Mouse (Mus musculus): ENCODE measurements around the gene Dad1.
A peak's percentile ranks its signal among the peaks of the same experiment; 100 is the strongest.

The Dad1 gene

DNA sequence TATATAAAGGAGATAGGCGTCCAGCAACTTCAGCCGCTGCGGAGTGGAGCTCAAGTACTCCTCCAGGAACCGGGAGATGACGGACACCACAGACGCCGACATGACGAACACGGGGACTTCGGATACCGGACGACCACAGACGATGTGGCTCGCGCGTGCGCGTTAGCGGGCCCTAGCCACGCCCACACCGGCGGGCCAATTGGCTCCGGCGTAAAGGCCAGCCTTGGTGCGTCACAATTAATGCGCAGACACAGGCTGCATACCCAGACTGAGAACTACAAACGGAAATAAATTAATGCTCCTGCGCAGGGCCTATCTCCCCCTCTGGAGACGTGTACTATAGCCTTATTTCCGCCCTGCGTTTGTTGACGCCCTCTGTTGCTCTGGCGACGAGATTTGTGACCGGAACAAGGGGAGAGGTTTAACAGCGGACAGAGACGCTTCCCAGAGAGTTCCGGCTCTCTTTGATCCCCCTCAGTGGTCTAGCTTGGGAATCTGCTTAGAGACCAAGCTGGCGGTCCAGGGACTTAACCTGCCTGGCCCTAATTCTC, at the start of gene Dad1, which contains the start of gene Abhd4:
TSS of gene Dad1 (minus strand) at position 364 of the 551 bp plus-strand sequence.
TSS of gene Abhd4 (plus strand) at position 448 of the 551 bp plus-strand sequence.
- peak; percentile 98 for DNase-seq

DNA sequence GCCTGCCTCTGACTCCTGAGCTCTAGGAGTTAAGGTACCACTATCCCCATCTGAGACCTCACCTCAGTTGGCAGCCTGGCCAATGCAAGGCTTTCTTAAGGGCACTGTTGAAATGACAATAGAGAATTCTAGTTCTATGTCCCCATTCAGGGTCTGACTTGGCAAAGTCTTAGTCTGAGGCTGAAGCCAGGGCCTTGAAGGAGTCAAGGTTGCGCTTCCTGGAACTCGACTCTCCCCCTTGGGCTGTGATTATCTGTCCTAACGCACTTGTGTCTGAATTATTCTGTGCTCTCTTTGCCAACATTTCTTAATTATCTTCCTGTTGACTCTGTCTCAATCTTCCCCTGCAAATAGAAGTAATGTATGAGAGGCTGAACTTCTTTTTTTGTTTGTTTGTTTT, 46.8 kb upstream of the Dad1 start:
- no peak for DNase-seq

DNA sequence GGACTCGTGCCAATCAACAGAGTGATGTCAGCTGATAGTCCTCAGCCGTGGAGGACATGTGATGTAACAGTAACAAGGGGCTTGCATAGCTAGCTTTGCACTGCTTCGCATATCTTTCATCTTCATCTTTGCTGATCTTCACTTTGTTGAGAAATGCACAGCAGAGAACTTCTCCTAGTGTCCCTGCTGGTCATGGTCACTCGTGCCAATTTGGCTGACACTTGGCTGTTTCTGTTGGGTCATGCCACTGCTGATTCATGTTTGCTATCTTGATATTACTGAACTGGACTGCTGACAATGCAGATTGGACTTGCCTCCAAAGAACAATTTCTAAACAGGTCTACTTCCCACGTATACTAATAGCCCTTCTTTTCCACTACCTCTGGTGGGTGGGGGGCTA, 46.2 kb upstream of the Dad1 start:
- no peak for DNase-seq

GRCm38 (mm10) chr14:54284839-54285238, 30.9 kb upstream of the Dad1 start, which contains the start of gene Olfr49:
Gene Olfr49, minus strand, starts transcription at chr14:54284939.
- no peak for DNase-seq

DNA sequence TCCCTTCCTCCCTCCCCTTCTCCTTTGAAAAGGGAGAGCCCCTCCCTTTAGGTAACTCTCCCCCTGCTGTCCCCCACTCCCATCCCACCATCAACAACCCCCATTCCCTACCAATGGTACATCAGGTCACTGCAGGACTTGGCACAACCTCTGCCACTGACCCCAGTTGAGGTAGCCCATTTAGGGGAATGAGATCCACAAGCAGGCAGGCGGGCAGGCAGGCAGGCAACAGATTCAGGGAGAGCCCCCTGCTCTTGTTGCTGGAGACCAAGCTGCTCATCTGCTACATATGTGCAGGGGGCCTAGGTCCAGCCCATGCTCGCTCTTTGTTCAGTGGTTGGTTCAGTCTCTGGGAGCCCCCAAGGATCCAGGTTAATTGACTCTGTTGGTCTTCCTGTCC, 22.5 kb upstream of the Dad1 start:
- DNase-seq: no peak

DNA sequence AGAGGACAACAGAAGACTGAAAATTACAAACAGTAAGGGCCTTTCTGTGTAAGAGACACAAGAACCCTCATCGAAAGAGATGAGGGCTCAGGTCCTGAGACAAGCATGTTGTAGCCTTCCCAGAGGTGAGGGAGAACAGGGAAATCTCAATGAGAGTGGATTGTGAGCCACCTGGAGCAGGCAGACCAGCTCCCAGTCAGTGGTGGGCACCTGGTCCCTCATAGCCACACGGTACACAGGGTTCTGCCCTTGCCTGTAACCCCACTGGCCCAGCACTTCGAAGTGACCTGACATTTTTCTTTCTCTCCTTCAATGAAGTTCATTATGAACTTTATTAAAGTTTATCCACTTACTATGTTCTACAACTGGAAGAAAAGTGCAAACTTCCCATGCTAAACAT, 18.8 kb upstream of the Dad1 start:
- DNase-seq: no peak

DNA sequence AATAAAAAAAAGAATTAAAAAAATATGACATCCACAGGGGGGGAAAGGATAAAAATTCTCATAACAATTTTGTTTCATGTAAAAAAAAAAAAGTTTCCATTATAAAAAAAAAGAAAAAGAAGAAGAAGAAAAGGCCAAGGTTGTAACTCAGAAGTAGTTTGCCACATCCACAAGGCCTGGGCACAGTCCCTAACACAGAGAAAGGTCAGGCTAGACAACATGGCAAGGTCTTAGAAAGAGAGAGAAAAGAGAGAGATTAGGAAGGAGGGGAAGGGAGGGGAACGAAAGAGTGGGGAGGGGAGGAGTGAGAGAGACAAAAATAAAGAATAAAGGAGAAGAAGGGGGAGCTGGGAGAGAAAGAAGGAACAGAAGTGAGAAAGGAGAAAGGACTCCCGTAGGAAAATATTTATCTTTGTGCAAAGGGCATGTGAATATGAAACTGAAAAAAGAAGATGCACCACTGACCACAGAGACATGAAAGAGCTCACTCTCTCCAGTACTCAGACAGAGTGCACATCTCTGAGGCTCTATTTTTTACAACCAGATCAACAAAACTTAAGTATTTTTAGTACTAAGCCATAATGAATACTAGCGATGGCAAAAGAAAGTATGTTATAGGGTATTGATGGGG, 18.2 kb upstream of the Dad1 start:
- no peak for DNase-seq

DNA sequence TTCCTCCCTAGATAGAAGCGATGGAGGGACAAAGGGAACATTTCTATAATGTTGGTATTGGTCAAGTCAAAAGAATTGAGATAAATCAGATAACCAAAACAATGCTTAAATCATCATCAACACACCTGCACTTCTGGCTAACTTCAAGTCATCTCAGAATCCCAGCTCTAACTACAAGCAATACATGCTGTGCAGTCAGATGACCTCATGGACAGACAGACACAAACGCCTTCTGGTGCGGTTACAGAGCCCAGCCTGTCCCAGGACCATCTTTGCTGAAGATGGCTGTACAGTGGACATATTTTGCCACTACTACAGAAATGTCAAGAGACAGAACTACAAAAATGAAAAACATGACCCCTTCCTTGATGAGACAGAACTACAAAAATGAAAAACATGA, 16.5 kb upstream of the Dad1 start:
- no peak for DNase-seq

DNA sequence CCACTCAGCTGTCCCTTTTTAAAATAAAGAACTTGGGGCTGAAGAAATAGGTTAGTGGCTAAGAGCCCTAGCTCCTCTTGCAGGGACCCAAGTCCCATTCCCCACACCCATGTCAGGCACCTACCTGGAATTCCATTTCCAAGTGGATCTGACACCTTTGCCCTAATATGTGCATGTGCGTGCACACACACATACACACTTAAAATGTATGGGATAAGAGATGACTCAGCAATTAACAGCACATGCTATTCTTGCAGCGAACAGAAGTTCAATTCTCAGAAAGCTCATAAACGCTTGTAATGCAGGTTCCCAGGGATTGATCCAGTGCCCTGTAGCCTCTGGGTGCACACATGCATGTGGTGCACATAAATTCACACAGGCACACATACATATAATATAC, 15.7 kb upstream of the Dad1 start:
- no peak for DNase-seq

DNA sequence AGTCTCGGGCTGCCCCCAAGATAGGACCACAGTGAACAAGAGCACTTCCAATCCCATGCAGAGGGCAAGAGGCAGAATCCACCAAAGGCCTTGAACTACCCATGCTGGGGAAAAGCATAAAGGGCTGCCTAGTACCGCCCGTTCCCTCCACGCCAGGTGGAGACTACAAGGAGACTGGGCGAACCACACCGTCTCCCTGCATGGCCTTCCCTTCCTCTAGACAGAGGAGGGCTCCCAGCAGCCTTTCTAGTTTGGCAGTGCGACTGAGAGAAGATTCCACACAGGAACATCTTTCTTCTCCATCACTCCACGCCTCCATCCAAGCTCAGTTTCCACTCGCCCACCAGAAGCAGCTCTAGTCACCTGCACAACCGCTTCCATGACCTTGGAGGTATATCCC, 14.1 kb upstream of the Dad1 start:
- no peak for DNase-seq

DNA sequence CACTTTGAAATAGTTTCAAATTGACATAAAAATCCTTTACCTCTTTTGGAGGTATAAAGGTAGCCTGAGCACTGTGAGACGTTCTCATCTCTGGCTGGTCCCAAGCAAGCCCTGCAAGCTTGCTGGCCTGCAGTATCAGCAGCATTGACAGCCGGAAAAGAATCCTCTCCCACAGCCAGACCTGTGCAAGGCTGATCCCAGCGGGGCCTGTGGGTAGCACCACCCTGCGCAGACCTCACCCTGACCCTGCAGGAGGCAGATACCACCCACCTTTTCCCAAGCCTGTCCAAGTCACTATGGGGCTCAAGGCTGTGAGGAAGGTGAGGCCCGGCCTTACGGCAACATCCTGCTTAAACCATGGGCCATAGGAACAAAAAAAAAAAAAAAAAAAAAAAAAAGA, 12.0 kb upstream of the Dad1 start:
- no peak for DNase-seq

DNA sequence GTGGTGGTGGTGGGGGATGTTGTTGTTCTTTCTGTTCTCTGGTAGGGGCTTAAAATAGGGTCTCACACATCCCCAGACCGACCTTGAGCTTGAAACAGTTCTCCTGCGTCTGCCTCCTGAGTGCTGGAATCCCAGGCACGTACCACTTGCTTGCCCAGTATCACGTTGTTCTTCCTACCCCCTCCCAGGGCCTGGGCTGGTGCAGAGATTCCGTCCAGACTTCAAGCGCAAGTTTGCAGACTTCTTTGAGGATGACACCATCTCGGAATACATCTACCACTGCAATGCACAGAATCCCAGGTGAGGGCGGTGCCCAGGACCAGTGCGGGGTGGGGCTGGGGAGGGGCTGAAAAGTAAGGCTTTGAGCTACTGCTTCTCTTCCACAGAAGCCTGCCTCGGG, 11.2 kb upstream of the Dad1 start:
- no peak for DNase-seq

DNA sequence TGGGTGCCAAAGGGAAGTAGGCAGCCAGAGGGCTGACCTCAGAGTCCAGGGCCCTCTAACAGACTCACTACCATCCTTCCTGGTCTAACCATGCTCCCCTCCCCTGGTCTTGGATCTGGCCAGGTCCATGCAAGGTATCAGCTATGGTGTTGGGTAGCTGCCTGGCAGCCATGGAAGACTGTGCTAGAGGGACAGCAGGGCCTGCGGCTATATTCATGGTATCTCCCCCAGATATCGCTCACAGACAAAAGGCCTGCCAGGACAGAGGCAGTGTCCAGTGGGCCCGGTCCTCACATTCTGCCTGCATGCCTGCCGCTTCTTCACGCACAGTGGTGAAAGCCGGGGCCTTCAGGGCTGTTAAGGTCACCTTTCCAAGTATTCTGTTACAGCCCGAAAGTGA, 10.3 kb upstream of the Dad1 start:
- DNase-seq: no peak

- DNase-seq: no peak
Observed at GRCm38 (mm10) chr14:54263099-54263498, 9.2 kb upstream of the Dad1 start.

GRCm38 (mm10) chr14:54262622-54263021, 8.7 kb upstream of the Dad1 start:
- no peak for DNase-seq

DNA sequence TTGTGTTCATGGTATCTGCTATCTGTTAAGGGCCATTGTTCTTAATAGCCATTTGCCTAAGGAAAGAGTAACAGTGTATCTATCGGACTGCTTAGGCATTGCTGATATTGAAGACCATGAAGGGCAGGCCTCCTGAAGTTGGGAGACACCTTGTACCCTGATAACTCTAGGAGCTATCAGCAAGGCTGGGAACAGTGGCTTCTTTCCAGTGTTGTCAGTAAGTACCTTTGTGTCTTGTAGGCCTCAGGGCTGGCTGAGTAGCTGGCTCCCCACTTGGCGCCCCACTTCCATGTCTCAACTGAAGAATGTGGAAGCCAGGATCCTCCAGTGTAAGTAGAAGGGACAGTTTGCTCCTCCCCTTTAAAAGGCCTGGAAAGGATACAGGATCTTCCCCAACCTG, 7.5 kb upstream of the Dad1 start:
- no peak for DNase-seq

- DNase-seq: no peak
Observed at GRCm38 (mm10) chr14:54260196-54260595, 6.3 kb upstream of the Dad1 start.

DNA sequence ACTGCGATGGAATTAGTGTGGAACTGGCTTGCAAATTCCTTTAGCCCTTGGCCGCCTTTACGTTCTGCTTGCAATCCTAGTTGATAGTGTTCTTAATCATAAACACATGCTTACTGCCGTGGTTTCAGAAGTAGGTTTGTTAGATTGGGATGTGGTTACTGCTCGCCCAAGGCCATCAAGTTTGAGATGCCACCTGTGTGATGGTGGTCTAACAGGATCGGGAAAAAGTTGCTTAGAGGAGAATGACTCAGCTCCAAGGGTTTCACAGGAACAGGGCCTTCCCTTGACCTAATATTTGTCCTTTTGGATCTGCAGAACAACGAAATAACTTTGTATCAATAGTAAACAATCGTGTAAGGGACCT, 5.8 kb upstream of the Dad1 start:
- no peak for DNase-seq

DNA sequence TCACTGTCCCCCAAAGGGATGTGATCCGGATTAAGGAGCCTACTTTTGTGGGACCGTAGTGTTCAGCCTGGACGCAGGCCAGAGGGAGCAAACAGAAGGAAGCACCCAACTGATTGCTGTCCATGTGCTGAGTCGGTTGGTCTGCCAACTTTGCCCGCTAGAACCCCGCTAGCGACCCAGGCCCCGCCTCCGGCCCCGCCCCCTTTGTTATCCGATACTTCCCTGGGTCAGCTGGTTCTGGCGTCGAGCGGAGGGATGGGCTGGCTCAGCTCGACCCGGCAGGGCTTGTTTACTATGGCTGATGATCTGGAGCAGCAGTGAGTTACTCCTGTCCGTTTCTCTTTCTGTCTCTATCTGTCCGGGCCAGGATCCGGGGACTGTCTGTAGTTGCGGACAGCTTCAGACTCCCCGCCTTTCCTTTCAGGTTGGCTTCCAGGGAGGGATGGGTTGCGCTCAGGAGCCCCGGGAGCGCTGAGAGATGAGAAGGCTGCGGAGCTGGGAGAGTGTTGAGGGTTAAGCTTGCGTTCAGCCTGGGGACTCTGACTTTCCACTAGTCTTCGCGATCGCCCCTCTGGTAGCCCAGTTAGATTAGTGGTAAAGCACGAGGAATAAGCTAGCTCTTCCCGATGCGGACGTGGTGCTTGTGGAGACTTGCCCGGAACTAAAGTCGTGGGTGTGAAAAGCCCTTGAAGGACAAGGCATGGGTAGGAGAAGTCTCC, 5.3 kb upstream of the Dad1 start:
- peak; percentile 89 for DNase-seq

GRCm38 (mm10) chr14:54258131-54258670, 4.3 kb upstream of the Dad1 start:
- no peak for DNase-seq

DNA sequence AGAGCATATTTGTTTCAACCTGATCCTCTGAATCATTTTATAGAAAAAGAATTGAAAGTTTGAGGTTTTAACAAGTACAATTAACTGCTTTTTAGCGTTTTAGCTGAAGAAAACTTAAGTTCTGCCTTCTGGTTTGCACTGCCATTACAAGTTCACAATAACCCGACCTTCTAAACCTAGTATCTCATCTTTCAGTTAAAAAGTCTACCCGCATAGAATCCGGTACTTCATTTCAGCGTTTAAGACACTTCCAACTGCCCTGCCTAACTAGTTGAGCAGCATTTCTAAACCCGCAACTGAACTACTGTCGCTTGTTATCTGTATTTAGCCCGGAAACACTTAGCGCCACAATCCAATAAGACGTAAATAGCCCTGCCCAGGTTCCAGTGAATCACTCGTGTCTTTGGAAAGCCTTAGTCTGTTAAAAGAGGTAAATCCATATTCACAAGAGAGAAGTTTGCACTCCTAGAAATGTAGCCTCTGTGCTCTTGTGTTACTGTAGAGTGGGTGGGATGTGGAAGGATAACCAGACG, 832 bp upstream of the Dad1 start:
- DNase-seq: no peak

DNA sequence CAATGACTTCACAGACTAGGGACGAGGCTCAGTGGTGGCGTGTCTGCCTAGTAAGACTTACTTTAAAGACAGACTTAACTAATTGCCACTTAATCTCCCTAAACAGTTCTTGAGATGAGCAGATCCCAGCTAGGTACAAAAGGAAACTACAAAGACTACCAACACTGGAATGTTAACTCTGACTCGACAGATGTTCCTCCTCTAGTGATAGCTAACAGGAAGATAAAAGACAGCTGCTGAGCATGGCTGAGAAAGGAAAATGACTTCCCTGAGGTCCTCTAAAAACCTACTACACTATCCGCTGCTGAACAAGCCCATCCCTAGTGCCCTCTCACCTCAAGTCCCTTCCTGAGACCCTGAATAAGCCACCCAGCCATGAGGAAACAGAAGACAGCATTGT, 3.8 kb downstream of the Dad1 start:
- DNase-seq: no peak

GRCm38 (mm10) chr14:54249326-54249725, 4.6 kb downstream of the Dad1 start:
- no peak for DNase-seq

- no peak for DNase-seq
Observed at GRCm38 (mm10) chr14:54246232-54246631, 7.7 kb downstream of the Dad1 start.

Data from cerebellum, adult 11-12 months (tissue).